Mouse (Mus musculus) cerebellum, adult 11-12 months (tissue): Measurements from ENCODE around the gene 2310011J03Rik.
A peak's percentile ranks its signal among the peaks of the same experiment; 100 is the strongest.

Source experiments
- DNase-seq: peaks from one replicate; pipeline ENCODE4 v3.0.0; 2022

Gene 2310011J03Rik

DNA sequence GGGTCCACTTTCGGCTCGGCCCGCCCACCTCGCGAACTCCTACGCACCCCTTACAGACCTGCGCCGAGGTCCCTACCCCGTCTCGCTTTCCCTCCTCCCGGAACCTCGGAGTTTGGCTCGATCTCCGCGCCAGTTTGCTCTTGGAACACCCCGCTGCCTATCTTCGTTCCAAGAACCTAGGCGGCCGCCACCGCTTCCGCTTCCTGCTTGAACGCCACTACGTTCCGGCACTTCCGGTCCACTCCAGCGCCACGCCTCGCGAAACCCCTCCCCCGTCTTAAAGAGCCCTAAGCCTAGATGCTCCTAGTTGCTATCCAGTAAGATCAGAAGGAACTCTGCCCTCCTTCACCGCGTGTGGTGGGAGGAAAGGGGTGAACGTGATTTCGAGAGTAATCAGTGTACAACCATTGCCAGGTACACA, at the start of gene 2310011J03Rik:
TSS of gene 2310011J03Rik (minus strand) at position 198 of the 421 bp plus-strand sequence.
- DNase-seq: peak; percentile 90

DNA sequence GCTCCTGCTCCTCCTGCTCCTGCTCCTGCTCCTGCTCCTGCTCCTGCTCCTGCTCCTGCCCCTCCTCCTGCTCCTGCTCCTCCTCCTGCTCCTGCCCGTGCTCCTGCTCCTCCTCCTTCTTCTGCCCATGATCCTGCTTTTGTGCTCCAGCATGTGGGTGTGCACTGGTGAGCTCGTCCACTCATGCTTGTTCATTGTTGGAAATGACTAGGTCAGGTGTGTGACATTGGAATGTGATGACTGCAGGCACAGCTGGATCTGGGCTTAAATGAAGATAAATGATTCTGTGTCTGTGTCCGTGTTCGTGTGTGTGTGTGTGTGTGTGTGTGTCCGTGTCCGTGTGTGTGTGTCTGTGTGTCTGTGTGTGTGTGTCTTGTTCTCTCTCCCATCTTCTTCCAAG, 48.1 kb upstream of the 2310011J03Rik start:
- no peak for DNase-seq

DNA sequence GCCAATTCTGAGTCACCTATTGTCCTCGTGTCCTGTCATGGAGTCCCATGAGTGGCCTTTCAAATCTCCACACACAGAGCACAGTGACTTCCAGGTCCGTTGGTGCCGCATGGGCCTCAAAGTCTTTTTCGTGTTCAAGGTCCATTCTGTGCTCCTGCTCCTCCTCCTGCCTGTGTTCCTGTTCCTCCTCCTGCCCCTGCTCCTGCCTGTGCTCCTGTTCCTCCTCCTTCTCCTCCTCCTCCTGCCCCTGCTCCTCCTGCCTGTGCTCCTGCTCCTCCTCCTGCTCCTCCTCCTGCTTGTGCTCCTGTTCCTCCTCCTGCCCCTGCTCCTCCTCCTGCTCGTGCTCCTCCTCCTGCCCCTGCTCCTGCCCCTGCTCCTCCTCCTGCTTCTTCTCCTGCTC, 47.6 kb upstream of the 2310011J03Rik start:
- no peak for DNase-seq

DNA sequence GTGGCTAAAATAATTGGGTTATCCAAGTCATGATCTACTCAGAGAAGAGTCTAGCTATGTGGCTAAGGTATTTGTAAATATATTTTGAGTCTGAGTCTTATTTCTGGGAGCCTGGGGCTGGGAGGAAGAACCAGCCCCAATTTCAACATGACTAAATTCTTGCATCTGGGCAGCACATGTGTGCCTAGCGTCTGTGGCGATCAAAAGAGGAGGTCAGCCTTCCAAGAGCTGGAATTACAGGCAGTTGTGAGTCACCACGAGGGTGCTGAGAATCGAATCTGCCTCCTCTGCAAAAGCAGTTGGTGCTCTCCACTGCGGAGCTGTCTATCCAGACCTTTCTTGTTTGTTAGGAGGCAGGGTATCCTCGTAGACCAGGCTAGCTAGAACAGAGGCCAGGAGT, 45.4 kb upstream of the 2310011J03Rik start:
- no peak for DNase-seq

DNA sequence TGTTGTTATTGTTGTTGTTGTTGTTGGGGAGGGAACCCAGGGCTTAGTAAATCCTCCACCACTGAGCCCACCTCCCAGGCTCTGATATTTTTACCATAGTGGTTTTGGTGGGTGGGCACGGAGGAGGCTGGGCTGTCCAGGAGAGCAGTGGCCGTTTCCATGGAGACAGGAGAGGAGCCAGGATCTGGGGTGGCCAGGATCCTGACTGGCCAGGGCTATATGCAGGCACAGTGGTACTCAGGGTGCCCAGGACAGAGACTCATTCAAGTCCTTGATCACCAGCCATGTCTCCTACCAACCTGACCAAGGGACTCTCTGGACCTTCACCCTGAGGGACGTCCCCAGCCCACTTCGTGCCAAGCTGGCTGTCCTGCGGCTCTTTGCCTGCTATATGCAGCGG, 43.4 kb upstream of the 2310011J03Rik start:
- no peak for DNase-seq

DNA sequence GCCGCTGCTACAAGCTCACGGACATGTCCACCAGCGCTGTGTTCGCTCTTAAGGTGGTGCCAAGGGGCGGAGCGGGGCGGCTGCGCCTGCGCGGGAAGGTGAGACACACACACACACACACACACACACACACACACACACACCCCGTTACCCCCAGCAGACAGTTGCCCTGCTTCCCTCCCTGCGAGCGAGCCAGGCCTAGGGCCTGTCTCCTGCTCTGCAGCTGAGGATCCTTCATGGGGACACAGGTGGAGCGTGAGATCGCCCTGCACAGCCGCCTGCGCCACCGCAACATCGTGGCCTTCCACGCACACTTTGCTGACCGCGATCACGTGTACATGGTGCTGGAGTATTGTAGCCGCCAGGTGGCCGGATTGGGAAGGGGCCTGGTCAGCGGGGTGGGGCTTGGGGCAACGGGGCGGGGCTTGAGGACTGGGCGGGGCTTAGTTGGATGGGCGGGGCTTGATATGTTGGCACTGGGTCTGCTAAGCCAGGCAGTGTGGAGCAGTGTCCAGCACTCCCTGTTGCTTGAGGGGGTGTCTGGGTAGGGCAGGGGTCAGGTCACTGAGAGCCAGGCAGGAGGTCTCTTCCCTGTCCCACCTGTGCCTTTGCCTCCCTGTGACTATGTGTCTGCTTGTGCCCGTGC, 37.8 kb upstream of the 2310011J03Rik start:
- DNase-seq: peak; percentile 87

DNA sequence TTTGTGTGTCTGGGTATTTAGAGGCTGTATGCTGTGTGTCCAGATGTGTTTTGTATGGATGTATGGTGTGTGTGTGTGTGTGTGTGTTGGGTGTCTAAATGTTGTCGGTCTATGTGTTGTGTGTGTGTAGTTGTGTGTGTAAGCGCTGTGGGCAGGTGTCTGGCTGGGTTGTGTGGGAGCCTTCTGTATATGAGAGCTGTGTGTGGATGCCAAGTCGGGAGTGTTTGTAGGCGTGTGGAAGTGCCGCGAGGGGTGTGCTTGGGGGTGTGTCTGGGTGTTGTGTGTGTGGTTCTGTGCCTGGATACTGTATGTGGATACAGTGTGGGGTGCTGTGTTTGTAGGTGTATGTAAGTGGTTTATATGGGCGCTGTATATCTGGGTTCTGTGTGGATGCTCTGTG, 37.0 kb upstream of the 2310011J03Rik start:
- peak; percentile 67 for DNase-seq

DNA sequence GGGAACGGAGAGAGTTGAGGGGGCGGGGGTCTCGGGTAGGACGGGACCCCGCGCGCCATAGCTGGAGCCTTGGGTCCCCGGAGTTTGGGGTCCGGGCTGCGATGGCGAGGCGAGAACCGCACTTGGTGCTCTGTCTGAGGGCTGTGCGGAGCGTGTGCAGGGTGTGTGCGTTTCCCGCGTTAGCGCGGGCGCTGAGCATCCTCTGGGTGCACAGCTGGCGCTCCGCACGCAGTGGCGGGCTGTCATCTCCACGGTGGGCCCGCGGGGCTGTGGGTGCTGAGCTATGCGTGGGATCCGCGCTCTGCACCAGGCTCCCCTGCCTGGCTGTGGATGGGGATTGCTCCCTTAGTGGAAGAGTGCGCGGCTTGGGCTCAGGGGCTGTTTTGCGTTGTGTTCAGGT, 36.4 kb upstream of the 2310011J03Rik start:
- DNase-seq: no peak

DNA sequence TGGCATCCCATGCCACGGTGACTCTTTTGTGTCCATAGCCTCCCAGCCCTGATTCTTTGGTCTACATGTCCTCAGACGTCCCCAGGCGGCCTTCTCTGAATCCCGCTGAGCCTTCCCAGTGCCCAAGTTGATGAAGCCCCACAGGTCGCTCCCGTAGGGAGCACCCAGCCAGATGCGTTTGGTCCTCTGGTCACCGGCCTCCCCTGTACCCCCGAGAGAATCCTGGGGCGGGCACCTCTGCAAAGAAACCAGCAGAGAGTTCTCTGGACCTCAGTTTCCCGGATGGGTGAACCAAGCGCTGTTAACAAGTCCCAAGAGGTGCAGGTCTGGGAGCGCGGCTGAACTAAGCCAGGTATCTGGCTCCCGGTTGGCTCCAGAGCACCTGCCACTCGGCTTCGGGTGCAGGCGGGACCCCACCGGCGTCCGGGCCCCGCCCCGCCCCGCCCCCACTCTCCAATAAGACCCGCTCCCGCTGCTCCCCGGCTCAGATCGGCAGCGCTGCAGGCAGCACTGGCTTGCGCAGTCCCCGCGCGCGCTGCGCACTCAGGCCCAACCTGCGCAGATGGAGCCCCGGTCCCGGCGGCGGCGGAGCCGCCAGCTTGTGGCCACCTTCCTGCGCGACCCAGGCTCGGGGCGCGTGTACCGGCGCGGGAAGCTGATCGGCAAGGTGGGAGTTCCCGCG, 35.8 kb upstream of the 2310011J03Rik start, which contains the start of gene Plk5:
TSS of gene Plk5 (plus strand) at position 459 of the 682 bp plus-strand sequence.
- peak; percentile 84 for DNase-seq

DNA sequence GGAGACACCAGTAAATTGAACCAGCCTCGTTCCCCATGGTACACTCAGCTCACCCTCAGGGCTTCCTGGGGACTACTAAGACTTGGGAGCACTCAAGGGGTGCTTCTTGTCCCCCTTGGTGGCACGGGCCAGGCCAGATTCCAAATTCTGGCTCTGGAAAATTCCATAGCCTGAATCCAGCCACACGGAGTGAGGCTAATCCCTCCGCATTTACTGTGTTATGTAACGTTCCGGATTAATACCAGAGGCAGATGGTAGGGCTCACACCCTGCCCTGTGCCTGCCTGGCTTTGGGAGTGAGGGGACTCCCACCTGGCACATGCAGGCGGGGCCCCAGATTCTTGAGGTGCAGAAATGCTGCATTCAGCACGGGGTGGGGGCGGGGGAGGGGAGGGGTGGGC, 35.1 kb upstream of the 2310011J03Rik start:
- DNase-seq: peak; percentile 88

DNA sequence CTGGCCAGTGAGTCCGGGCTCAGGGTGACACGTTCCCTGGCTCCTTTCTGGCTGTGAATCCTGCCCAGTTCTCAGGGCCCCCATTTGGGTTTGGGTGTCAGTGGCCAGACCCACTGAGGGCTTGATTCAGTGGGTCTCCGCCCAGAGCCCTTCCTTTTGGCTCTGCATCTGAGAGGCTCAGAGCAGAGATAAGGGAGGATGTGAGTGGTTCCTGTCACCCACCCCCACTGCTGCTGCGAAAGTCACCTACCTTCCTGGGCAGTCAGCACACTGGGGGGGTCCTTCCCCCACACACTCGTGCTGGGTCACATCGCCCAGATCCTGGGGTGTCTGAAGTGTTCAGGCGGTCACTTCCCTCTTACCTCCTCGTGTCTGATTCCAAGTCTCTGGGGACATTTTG, 32.4 kb upstream of the 2310011J03Rik start:
- no peak for DNase-seq

DNA sequence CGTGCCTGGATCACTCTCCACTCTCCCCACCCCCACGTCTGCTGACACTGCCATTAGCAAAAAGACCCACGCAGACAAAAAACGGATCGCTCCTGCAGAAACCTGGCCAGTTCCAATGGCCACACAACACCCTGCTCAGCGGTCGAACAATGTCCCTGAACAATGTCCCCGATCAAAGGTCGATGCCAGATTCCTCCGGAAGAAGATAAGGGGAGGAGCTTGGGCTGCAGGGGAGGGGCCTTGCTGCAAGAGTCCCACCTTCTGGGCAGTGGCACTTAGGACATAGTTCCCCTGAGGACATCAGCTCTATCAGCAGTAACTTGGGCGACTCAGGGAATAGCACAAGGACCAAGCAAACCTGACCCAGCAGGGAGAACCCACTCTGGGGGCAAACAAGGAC, 31.6 kb upstream of the 2310011J03Rik start:
- peak; percentile 42 for DNase-seq

DNA sequence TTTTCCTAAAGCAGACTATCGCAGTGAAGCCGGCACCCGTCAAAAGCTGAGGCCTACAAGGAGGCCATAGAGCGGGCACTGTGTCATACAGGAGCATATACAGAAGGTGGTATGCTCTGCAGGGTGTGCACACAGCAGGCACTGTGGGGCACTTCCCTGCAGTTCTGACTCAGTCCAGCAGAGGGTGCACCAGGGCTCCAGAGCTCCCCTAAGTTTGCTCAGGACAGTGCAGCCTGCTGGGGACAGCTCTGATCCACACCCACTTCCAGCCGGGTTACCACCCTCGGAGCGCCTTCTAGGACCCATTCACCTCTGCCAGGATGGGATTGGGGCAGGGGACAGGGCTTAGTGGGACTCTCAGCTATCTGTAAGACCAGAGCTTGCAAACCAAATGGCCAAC, 30.0 kb upstream of the 2310011J03Rik start:
- DNase-seq: peak; percentile 78

DNA sequence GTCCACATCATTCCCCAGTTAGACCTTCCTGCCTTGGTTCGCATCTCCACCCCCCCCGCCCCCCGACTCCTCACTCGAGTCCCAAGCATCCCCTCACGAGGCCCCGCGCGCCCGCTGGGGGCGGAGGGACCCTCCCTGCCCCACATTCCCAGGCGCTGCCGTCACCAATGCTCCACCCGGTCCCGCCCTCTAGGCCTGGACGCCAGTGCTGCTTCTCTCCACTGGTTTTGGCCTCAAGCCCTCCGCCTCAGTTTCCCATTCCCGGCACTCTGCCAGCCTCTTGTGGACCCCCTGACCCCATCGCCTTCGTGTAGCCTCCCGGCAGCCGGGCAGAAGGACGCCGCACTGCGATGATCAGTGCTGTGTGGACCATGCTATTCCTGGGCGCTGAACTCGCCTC, 28.6 kb upstream of the 2310011J03Rik start:
- peak; percentile 66 for DNase-seq

DNA sequence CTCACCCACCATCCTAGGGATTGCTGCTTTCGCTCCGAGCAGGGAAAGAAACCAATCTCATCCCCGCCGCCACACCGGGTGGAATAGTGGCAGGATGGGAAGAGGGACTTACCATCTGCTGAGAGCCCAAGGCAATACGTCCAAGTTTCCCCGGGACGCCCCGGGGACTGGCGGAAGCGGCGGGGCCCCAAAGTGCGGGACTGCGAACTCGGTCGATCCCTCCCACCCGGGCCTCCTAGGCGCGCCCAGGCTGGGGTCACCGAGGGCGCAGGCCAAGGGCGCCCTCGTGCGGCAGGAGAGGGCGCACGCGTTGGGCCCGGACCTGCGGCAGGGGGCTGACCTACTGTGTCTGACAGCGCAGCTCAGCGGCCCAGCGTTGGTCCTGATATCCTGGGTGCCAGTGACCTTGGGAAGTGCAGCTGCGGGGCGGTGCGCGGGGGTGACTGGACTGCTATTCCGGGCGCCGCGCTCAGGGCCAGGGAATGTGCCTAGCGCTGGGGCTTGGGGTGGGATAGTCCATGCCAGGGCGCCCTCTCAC, 28.0 kb upstream of the 2310011J03Rik start, which contains the start of gene Adamtsl5:
TSS of gene Adamtsl5 (minus strand) at position 169 of the 538 bp plus-strand sequence.
- peak; percentile 64 for DNase-seq

DNA sequence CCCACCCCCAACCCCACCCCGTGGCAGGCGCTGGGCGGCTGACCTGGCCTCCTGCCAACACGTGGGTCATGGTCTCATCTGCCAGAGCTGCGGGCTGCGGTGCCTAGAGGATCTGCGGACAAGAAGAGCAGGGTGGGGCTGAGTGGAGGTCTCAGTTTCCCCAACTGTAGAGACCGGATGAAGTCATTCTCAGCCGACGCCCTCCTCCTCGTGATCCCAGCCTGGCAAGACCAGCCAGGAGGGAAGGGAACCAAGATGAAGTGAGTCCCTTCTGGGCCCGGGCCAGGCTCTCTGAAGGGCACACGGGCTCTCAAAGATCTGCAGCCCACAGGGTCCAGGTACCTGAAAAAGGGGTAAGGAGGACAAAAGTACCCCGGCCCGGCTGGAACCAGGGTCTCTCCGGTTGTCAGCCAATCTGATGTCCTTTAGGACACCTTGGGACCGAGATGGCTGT, 27.2 kb upstream of the 2310011J03Rik start:
- peak; percentile 45 for DNase-seq

DNA sequence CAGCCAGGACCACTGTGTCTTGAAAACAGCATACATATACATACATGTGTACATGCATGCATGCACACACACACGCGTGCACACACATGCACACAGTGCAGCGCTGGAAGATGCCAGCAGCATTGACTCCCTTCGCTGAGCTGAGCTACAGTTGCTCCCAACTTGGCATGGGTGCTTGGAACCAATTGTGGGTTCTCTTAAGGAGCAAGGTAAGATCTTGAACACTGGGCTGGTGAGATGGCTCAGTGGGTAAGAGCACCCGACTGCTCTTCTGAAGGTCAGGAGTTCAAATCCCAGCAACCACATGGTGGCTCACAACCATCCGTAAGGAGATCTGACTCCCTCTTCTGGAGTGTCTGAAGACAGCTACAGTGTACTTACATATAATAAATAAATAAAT, 25.6 kb upstream of the 2310011J03Rik start:
- peak; percentile 20 for DNase-seq

DNA sequence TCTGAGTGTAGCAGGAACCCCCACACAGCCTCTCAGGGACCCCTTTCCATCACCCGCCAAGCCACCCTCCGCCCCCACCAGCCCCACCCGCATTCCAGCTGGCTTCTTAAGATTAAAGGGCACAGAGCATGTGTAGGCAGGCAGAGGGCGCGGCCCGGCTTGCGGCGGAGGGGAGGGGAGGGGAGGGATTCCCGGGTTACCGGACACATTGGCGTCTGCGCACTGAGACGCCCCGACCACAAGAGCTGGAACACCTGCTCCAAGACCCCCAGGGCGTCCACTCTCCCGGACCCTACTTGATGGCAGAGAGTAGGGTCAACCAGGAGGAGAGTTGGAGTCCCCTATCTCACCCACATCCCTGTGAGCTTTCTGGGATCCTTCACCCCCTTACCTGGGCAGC, 24.8 kb upstream of the 2310011J03Rik start:
- peak; percentile 24 for DNase-seq

DNA sequence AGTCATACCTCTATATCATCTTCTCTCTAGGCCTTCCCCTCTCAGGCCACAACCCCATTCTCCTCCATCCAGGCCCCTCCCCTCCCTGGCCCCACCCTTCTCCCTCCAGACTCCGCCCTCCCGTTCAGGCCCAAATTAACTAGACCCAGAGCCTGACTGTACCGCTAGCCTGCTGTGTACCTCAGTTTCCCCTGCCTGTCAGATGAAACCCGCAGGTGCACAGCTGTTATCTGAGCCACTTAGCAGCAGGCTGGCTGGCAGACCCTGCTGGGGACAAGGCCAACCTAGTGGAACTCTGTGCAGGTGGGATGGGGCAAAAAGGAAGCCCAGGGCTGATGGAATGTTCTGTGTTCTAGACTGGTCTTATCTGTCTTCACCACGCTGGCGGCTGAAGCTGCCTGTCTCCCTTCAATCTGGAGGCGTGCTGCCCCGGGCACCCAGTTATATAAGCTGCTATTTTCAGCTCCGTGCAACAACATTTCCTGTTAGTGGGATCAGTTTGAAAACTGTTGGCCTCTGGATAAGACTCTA, 23.9 kb upstream of the 2310011J03Rik start:
- peak; percentile 19 for DNase-seq

DNA sequence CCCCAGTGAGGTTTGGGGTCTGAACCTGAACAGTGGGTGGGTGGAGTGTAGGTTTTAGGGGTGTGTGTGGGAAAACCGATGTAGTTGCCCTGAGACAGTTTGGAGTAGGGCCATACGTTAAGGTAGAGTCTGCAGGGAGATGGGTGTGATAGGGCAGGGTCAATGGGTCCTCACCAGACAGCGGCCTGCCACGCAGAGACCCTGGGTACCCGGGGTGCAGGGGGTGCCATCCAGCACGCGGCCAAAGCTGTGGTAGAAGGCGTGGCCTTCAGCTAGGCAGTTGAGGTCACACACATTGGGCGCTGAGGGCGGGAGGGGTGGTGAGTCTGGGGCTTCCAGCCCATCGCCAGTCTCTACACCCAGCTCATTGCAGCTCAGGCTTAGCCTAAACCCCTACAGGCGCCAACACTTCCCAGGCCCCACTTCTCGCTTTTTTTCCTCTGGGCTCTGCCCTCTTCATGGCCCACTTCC, 23.1 kb upstream of the 2310011J03Rik start:
- DNase-seq: no peak

DNA sequence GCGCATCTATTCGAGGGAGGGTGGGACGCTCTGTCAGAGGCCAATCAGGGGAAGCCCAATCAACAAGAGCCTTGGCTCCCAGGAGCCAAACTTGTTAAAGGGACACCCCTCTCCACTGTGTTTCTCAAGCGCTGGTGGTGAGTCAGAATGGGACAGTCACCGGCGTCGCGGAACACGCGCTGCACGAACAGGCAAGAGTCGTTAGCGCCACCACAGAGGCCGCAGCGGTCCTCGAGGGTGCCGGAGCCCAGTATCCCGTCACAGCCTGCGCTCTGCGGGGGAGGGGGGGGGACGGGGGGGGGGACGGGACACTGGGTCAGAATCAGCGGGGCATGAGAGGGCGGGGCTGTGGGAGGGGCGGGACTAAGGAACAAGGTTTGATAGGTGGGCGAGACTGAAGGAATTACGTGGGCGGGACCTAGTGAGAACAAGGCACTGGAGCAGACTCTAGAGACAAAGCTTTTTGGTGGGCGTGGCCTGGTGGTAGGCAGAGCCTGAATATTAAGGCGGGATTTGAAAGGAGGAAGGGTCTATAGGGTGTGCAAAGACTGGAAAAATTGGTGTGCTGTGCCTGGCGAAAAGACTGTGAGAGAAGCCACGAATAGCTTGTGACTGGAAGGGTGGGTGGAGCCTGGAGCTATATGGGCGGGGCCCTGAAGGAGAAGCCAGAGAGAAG, 22.6 kb upstream of the 2310011J03Rik start:
- DNase-seq: no peak

DNA sequence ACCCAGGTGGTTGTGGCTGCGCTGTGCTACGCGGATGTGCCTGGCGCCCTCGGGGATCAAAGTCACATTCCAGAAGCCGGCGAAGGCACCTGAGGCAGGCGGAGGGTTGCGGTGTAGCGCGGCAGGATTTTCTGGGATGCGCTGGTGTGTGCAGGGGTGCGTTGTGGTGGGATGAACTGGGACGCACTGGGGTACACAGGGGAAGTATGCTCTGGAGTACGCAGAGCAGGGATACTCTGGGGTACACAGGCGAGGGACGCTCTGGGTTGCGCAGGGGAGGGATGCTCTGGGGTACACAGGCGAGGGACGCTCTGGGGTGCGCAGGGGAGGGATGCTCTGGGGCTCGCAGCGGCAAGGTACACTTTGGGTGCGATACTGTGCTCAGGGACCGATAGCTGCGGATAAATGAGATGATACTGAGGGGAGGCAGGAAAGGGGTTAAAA, 22.0 kb upstream of the 2310011J03Rik start:
- DNase-seq: no peak
